Mouse (Mus musculus) midbrain, embryonic 10.5 days (tissue): Measurements from ENCODE around the gene Serpina3i. TPM values are rescaled to one million over a fixed set of nuclear protein-coding genes. Genes with fewer than 3 reads are reported as not detected.

ENCODE experiments used
- DNase-seq: peaks from one replicate; pipeline ENCODE4 v3.0.0-alpha.2; 2017; ENCODE audit warnings: low spot score
- H3K27ac ChIP-seq: fragments of 300-500 bp; sonication (generic); replicated peaks from 2 replicates; pipeline ENCODE4 v1.5.1; 2016; ENCODE audit warnings: mild to moderate bottlenecking
- H3K27me3 ChIP-seq: fragments of 300-500 bp; sonication (generic); 2 replicates; pipeline ENCODE4 v1.6.1; 2016; ENCODE audit warnings: low read depth, mild to moderate bottlenecking; ENCODE audit not compliant: poor library complexity, severe bottlenecking
- H3K36me3 ChIP-seq: fragments of 300-500 bp; sonication (generic); 2 replicates; pipeline ENCODE4 v1.6.1; 2016; ENCODE audit warnings: mild to moderate bottlenecking, moderate library complexity
- H3K4me1 ChIP-seq: fragments of 300-500 bp; sonication (generic); 2 replicates; pipeline ENCODE4 v1.6.1; 2016
- H3K4me3 ChIP-seq: fragments of 300-500 bp; sonication (generic); 2 replicates; pipeline ENCODE4 v1.5.1; 2016; ENCODE audit warnings: mild to moderate bottlenecking, moderate library complexity
- H3K9me3 ChIP-seq: fragments of 300-500 bp; sonication (generic); replicated peaks from 2 replicates; pipeline ENCODE4 v1.6.1; 2016; ENCODE audit warnings: mild to moderate bottlenecking
- WGBS: fragments of 180-500 bp; shearing (Covaris S2); methylation state at CpG from one replicate; pipeline ENCODE4 v1.1.7; 2016; 5-methylcytosine and 5-hydroxymethylcytosine counted together
- polyA plus RNA-seq: library from polyadenylated mRNA; unstranded; fragments of >200 nt; fragmentation: Nextera tagmentation; extraction: Ambion mirVana; gene quantifications from 2 replicates; pipeline ENCODE4 v1.2.1, GENCODE M21; 2016

Serpina3i gene
- polyA plus RNA-seq, 1 experiment from 2014 or later = not detected

DNA sequence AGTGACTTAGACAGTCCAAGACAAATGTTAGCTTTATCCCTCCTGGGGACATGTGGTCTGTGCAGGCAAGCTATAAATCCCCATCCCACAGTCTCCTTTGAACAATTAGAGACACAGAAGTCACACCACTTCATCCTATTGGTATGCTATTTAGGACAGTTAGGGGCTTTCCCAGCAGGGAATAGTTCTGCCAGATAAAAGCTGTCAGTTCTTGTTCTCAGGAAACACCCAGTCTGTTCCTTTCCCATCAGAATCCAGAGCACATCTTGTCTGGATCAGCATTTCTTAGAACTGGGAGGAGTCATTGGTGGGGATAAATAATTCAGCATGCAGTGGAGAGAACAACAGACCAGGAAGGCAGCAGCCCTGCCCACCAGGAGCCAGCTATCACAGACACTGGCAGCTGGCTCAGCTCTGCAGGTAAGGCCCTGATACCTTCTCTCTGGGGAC, 15.3 kb upstream of the Serpina3i start:
- Histone ChIP-seq H3K4me1 (peaks cover 15% of the 10 kb centered on the region), H3K9me3 (no peaks in the 10 kb centered on the region), H3K27me3 (no peaks in the 10 kb centered on the region), H3K4me3 (no peak overlapping the region), H3K36me3 (no peaks in the 10 kb centered on the region), H3K27ac (peak overlapping the region; percentile 55; the same call in 1 of the 2 replicates)
- no peak for DNase-seq

DNA sequence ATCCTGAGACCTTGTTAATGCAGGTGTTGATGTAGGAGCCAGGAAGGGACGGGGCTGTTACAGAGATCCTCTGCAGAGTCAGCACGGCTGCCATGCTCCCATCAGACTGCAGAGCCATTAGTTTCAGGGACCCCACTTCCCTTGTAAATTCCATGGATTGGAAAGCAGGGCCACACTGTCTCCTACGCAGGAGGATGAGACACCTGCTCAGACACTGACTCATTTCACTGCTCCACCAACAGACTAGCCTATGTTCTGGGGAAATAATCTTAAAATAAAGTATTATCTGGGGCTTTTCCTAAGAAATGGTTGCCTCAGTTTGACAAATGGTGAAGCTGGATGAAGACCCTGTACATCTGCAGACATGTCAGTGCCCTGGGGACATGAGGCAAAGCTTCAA, 14.7 kb upstream of the Serpina3i start:
- Histone ChIP-seq H3K9me3 (no peaks in the 10 kb centered on the region), H3K4me3 (no peak overlapping the region), H3K4me1 (peaks cover 15% of the 10 kb centered on the region), H3K27me3 (no peaks in the 10 kb centered on the region), H3K27ac (peak overlapping the region; percentile 55; the same call in 1 of the 2 replicates), H3K36me3 (no peaks in the 10 kb centered on the region)
- DNase-seq = no peak
- 85% methylated on average over 3 of the region's 3 CpGs for WGBS

DNA sequence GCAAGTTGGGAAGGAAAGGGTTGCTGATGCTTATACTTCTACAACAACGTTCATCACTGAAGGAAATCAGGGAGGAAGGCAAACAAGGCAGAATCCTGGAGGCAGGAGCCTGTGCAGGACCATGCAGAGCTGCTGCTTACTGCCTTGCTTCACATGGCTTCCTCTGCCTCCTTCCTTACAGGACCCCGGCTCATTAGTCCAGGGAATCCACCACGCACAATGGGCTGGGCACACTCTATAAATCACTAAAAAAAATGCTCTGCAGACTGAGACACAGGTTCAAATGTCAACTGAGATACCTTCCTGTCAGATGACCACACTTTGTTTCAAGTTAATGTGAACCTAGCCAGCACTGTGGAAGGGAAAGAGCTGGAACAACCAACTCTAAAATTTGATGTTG, 1.9 kb upstream of the Serpina3i start:
- no peaks in the 10 kb centered on the region for H3K27me3 ChIP-seq
- H3K4me3 ChIP-seq = no peak overlapping the region
- H3K27ac ChIP-seq = no peak overlapping the region
- 85% methylated on average over 3 of the region's 3 CpGs for WGBS
- DNase-seq = no peak
- H3K9me3 ChIP-seq = no peaks in the 10 kb centered on the region
- peaks cover 13% of the 10 kb centered on the region for H3K4me1 ChIP-seq
- H3K36me3 ChIP-seq = no peaks in the 10 kb centered on the region

DNA sequence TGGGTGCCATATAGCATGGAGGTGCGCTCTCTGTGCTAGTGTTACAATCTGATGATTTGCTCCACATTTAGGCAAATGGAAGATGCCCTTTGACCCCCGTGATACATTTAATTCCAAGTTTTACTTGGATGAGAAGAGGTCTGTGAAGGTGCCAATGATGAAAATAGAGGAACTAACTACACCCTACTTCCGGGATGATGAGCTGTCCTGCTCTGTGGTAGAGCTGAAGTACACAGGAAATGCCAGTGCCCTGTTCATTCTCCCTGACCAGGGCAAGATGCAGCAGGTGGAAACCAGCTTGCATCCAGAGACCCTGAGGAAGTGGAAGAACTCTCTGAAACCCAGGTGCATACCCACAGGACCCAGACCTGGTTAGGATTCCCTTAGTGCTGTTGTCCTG, 3.5 kb downstream of the Serpina3i start:
- H3K4me1 ChIP-seq = peaks cover 4% of the 10 kb centered on the region; the same call in 1 of the 2 replicates
- H3K27ac ChIP-seq = no peak overlapping the region
- WGBS = 77% methylated on average over 3 of the region's 3 CpGs
- H3K36me3 ChIP-seq = no peaks in the 10 kb centered on the region
- H3K9me3 ChIP-seq = no peaks in the 10 kb centered on the region
- DNase-seq = no peak
- no peaks in the 10 kb centered on the region for H3K27me3 ChIP-seq
- no peak overlapping the region for H3K4me3 ChIP-seq

DNA sequence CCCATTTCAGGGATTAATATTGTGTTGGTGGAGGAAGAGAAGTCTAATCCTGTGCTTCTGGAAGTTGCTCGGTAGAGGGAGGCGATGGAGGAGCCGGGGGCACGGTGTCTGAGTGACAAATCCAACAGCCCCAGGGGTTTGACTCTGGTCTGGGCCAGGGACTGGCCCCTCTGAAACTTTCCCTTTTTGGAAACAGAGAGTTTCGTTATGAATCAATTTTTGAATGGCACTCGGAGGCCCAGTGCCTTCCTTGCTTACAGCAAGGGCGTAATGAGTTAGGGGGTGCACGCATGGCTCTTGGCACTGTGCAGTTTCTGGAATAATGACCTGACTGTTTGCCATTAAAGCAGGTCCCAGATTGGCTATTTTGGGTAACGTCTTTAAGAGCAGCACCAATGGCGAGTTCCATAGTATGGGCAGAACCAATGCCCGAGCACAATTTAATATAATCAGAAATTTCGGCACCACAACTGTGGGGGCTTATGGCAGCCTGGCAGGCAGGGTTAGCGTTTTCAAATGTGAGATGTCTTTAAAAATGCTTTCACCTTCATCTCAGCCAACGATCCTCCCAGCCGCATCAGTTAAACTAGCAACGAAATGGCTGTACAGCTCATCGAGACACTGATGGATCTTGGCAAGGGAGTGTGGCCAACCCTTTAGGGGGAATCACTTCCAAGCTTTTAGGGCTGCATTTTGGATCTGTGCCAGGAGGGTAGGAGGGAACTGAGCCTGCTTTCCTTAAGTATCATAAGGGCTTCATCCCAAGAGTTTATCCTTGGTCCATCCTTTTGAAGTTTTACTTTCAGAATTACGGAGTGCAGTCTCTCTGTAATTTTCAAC, 15.5 kb downstream of the Serpina3i start:
- no peaks in the 10 kb centered on the region for H3K36me3 ChIP-seq
- H3K27ac ChIP-seq = no peak overlapping the region
- DNase-seq = no peak
- H3K9me3 ChIP-seq = no peaks in the 10 kb centered on the region
- H3K4me1 ChIP-seq = no peaks in the 10 kb centered on the region
- H3K27me3 ChIP-seq = no peaks in the 10 kb centered on the region
- 92% methylated on average over 18 of the region's 18 CpGs for WGBS
- H3K4me3 ChIP-seq = no peak overlapping the region

DNA sequence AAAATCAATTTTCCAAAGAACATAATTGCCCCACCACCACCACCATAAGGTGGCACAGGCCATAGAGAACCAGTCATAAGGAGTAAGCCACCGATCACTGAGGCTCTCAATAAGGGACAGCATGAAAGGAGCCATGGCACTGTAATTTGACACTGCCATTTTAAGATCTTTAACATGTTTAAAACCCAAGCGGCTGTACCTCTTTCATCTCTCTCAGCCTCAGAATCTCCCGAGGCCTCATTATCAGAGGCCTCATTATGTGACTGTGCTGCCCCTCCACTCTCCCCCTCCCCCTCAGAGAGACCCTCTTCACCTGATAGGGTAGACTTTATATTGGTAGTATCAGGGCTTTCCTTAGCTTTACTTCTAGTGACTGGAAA, 16.1 kb downstream of the Serpina3i start:
- 38% methylated on average over 3 of the region's 3 CpGs for WGBS
- Histone ChIP-seq H3K4me3 (no peak overlapping the region), H3K4me1 (no peaks in the 10 kb centered on the region), H3K27me3 (no peaks in the 10 kb centered on the region), H3K27ac (no peak overlapping the region), H3K9me3 (no peaks in the 10 kb centered on the region), H3K36me3 (no peaks in the 10 kb centered on the region)
- no peak for DNase-seq

DNA sequence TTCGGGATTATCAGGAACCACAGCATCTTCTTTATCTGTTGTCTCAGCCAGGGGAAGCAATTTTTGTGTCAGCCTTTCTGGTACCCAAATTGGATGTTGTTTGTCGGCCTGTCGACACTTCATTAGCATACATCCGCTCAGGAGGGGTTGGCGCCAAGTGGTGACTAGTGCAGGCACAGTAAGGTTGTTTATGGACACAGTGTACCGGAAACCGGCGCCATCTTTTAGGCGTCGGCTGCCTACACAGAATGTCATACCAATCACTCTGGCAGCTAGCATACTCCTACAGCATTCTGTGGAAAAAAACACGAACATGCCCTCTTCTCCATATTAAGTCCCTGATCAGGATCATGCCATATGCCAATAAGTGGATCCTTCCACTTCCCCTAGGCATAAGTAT, 20.5 kb downstream of the Serpina3i start:
- WGBS = 96% methylated on average over 11 of the region's 11 CpGs
- peaks cover 10% of the 10 kb centered on the region; the same call in 1 of the 2 replicates for H3K9me3 ChIP-seq
- DNase-seq = no peak
- no peaks in the 10 kb centered on the region for H3K27me3 ChIP-seq
- no peak overlapping the region for H3K4me3 ChIP-seq
- no peaks in the 10 kb centered on the region for H3K4me1 ChIP-seq
- H3K36me3 ChIP-seq = no peaks in the 10 kb centered on the region
- no peak overlapping the region for H3K27ac ChIP-seq

DNA sequence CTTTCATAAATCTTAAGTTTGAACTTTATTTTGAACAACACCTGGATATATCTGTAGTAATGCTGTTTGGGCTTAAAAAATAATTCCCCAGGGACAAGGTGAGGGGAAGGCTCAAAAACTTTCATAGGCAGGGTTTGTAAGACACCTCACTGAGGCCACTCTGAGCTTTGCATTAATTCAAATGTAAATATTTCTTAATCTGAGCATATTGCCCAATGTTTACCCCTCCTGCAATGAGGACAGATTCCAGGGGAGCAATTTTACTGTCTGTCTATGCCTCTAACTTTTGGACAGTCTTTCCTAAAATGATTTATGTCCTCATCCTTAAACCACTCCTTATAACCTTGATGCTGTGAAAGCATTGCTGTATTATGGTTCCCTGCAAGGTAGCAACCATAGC, 25.4 kb downstream of the Serpina3i start:
- Histone ChIP-seq H3K36me3 (no peaks in the 10 kb centered on the region), H3K27me3 (no peaks in the 10 kb centered on the region)

DNA sequence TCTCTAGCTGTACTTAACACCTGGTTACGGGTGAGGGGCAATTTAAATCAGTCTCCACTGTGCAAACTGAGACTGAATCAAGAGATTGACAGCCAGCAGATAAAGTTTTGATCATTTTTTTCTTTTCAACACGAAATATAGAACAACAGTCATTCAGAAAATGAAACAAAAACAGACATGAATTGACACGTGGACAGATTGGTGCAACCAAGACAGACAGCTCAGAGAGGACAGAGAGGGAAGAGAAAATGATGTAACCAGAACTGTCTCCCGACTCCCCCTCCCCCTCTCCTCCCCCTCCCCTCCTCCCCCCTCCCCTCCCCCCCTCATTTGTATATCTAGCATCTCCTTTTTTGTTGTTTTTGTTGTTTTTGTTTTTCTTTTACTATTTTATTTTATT, 26.9 kb downstream of the Serpina3i start:
- no peaks in the 10 kb centered on the region for H3K36me3 ChIP-seq
- peaks cover 10% of the 10 kb centered on the region; the same call in 1 of the 2 replicates for H3K9me3 ChIP-seq
- DNase-seq = no peak
- H3K27me3 ChIP-seq = no peaks in the 10 kb centered on the region
- 54% methylated on average over 4 of the region's 4 CpGs for WGBS
- no peaks in the 10 kb centered on the region for H3K4me1 ChIP-seq
- H3K27ac ChIP-seq = no peak overlapping the region
- H3K4me3 ChIP-seq = no peak overlapping the region

More for the DNA sequence above, 25.4 kb downstream of the Serpina3i start:
- H3K9me3 ChIP-seq = peaks cover 10% of the 10 kb centered on the region; the same call in 1 of the 2 replicates
- no peak overlapping the region for H3K27ac ChIP-seq
- no peak overlapping the region for H3K4me3 ChIP-seq
- no peaks in the 10 kb centered on the region for H3K4me1 ChIP-seq
- DNase-seq = no peak

DNA sequence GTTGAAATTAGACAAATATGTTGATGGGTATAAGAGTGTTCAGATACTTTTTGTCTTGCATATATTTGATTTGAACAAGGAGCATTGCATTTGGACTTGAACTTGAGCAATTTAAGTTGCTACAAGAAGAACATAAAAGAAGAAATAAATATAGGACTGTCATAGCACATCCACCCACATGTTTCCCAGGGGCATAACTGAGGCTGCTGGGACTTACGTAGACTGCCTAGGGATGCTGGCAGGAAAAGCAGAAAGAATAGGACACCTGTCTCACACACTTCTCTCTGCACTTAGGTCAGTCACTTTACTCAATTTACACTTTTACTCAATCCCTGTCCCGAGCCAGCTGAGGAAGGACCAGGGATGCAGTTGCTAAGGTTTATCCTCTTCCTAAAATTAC, 31.0 kb downstream of the Serpina3i start:
- Histone ChIP-seq H3K36me3 (no peaks in the 10 kb centered on the region), H3K27ac (no peak overlapping the region), H3K9me3 (no peaks in the 10 kb centered on the region), H3K4me3 (no peak overlapping the region), H3K27me3 (no peaks in the 10 kb centered on the region), H3K4me1 (no peaks in the 10 kb centered on the region)
- DNase-seq = no peak
- WGBS = 84% methylated on average over 2 of the region's 2 CpGs

DNA sequence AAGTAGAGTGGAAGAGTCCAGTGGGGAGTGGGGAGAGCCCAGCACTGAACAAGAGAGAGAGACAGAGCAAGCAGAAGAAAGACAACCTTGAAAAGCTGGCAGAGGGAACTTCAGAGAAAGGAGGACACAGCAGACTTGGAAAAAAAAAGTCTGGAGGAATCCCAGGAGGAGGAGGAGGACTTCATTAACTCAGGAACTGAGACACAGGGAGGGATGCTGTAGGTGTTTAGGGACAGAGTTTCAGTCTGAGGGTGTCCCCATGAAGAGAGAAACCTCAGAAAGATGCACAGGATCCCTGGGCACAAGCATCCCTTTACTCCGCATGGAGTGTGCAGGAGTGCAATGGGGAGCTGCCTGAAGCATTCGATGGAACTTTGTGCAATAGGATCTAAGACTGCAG, 35.1 kb downstream of the Serpina3i start:
- DNase-seq = no peak
- no peaks in the 10 kb centered on the region for H3K36me3 ChIP-seq
- no peaks in the 10 kb centered on the region for H3K27me3 ChIP-seq
- no peak overlapping the region for H3K4me3 ChIP-seq
- no peaks in the 10 kb centered on the region for H3K4me1 ChIP-seq
- no peaks in the 10 kb centered on the region for H3K9me3 ChIP-seq
- 96% methylated on average over 2 of the region's 2 CpGs for WGBS
- no peak overlapping the region for H3K27ac ChIP-seq

DNA sequence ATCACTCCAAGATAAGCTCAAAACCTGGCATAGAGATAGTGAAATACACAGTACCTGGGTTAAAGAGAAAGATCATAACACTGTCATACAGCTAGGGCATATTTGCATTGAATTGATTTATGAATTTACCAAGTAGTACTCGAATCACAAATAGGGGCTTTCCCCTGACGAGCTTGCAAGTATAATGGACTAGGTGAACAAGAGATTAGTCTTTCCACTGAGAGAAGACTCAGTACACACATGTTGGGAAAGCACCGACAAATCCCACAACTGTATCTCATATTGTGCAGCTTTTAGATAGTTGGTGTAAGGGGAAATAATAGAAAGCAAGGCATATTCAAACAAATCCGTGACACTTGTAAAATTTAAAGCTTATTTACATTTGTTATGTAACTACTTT, 43.1 kb downstream of the Serpina3i start:
- DNase-seq = no peak
- WGBS = 86% methylated on average over 4 of the region's 4 CpGs
- H3K27ac ChIP-seq = no peak overlapping the region

DNA sequence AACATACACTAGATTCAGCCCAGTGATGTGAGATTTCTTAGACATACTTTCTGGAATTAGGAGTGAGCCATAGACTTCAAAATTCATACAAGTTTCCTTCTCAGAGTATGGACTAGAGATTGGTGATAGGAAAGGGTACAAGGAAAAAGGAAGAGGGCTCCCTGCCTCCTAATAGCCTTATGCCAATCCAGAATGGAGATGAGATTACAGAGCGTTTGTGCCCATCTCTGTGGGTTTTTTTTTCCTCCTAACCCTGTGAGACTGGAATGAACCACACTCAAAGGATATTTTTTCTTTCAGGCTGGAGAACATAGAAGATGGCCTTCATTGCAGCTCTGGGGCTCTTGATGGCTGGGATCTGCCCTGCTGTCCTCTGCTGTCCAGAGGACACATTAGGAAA, 51.3 kb downstream of the Serpina3i start, which contains the start of gene Serpina3j:
TSS of gene Serpina3j (plus strand) at position 301 of the 400 bp plus-strand sequence.
- no peak within 1 kb of the TSS for H3K27ac ChIP-seq
- WGBS = 92% methylated on average over 1 of the region's 1 CpGs
- H3K36me3 ChIP-seq = no peaks in the 10 kb centered on the region
- H3K4me3 ChIP-seq = no peak within 1 kb of the TSS
- DNase-seq = no peak
- peaks cover 12% of the 10 kb centered on the region for H3K9me3 ChIP-seq
- H3K4me1 ChIP-seq = no peaks in the 10 kb centered on the region
- no peaks in the 10 kb centered on the region for H3K27me3 ChIP-seq

More for the DNA sequence above, 43.1 kb downstream of the Serpina3i start:
- Histone ChIP-seq H3K4me1 (no peaks in the 10 kb centered on the region), H3K4me3 (no peak overlapping the region), H3K27me3 (no peaks in the 10 kb centered on the region), H3K36me3 (no peaks in the 10 kb centered on the region), H3K9me3 (peaks cover 4% of the 10 kb centered on the region)
